Mouse (Mus musculus): ENCODE data around the gene Mzf1.
"Not testable (repeated sequence)": the region's sequence is repeated elsewhere in the genome, so short reads cannot be mapped to it uniquely, and the experiment has no call there.

The Mzf1 gene

GRCm38 (mm10) chr7:13054287-13055010 lies at the start of gene Mzf1:
Gene Mzf1, minus strand, starts transcription at chr7:13054764.
- peak; percentile 95 to 97 for DNase-seq

- DNase-seq: no peak
Observed at GRCm38 (mm10) chr7:13095073-13095472, 40.5 kb upstream of the Mzf1 start, which contains the start of gene Vmn1r85. Gene Vmn1r85, minus strand, starts transcription at chr7:13095173.

GRCm38 (mm10) chr7:13072293-13072692 lies 17.7 kb upstream of the Mzf1 start:
- DNase-seq: no peak

GRCm38 (mm10) chr7:13063399-13063798 lies 8.8 kb upstream of the Mzf1 start:
- DNase-seq: not testable (repeated sequence)

GRCm38 (mm10) chr7:13059536-13059935 lies 5.0 kb upstream of the Mzf1 start:
- DNase-seq: no peak

GRCm38 (mm10) chr7:13056913-13057700 lies 2.5 kb upstream of the Mzf1 start:
- no peak for DNase-seq

- DNase-seq: no peak
Observed at GRCm38 (mm10) chr7:13053961-13054286, 640 bp downstream of the Mzf1 start.

GRCm38 (mm10) chr7:13053501-13053900 lies 1.1 kb downstream of the Mzf1 start:
- peak in 1 of 2 experiments; percentile 1 for DNase-seq

- peak in 1 of 2 experiments; percentile 3 for DNase-seq
Observed at GRCm38 (mm10) chr7:13053001-13053400, 1.6 kb downstream of the Mzf1 start.

GRCm38 (mm10) chr7:13046084-13046483 lies 8.5 kb downstream of the Mzf1 start:
- peak in 1 of 2 experiments; percentile 74 for DNase-seq

- no peak for DNase-seq
Observed at GRCm38 (mm10) chr7:13044254-13044625, 10.3 kb downstream of the Mzf1 start.

- DNase-seq: peak; percentile 89
Observed at GRCm38 (mm10) chr7:13043445-13044253, 10.9 kb downstream of the Mzf1 start.

GRCm38 (mm10) chr7:13043120-13043444 lies 11.5 kb downstream of the Mzf1 start:
- peak; percentile 84 for DNase-seq

GRCm38 (mm10) chr7:13042511-13042910 lies 12.1 kb downstream of the Mzf1 start:
- peak in 1 of 2 experiments; percentile 9 for DNase-seq

GRCm38 (mm10) chr7:13041256-13041655 lies 13.3 kb downstream of the Mzf1 start:
- DNase-seq: no peak

GRCm38 (mm10) chr7:13039181-13039580 lies 15.4 kb downstream of the Mzf1 start:
- DNase-seq: no peak

- peak; percentile 35 to 38 for DNase-seq
Observed at GRCm38 (mm10) chr7:13038621-13039169, 15.9 kb downstream of the Mzf1 start.

- DNase-seq: peak; percentile 100
Observed at GRCm38 (mm10) chr7:13037901-13038555, 16.5 kb downstream of the Mzf1 start, which contains the start of gene Ube2m. Gene Ube2m, minus strand, starts transcription at chr7:13038275.

GRCm38 (mm10) chr7:13037366-13037765 lies 17.2 kb downstream of the Mzf1 start:
- DNase-seq: no peak

GRCm38 (mm10) chr7:13036806-13037205 lies 17.8 kb downstream of the Mzf1 start:
- no peak for DNase-seq

GRCm38 (mm10) chr7:13035211-13035855 lies 19.2 kb downstream of the Mzf1 start:
- peak in 1 of 2 experiments; percentile 65 for DNase-seq
